Mouse (Mus musculus) bone marrow, adult 2 months (tissue): ENCODE measurements around the gene Ift140. TPM values are rescaled to one million over a fixed set of nuclear protein-coding genes. Genes with fewer than 3 reads are reported as not detected.

ENCODE experiments used
- H3K27ac ChIP-seq: fragments of 200-500 bp; 2 replicates; pipeline ENCODE4 v1.5.1; 2012; ENCODE audit warnings: low read depth, mild to moderate bottlenecking, control low read depth, inconsistent platforms, low read length; ENCODE audit not compliant: control insufficient read depth, poor library complexity, insufficient read depth
- H3K4me1 ChIP-seq: fragments of 200-500 bp; 2 replicates; pipeline ENCODE4 v1.6.1; 2011; ENCODE audit warnings: low read length; ENCODE audit not compliant: control insufficient read depth, insufficient read depth
- H3K4me3 ChIP-seq: fragments of 200-500 bp; replicated peaks from 2 replicates; pipeline ENCODE3; 2011; ENCODE audit warnings: mild to moderate bottlenecking, low read depth, low read length, control low read depth; ENCODE audit not compliant: control insufficient read depth
- CTCF ChIP-seq: fragments of 200-500 bp; IDR thresholded peaks from 2 replicates; pipeline ENCODE4 v1.5.1; 2011; ENCODE audit warnings: low read length, control low read depth; ENCODE audit not compliant: control insufficient read depth, insufficient read depth
- POLR2A ChIP-seq: fragments of 200-500 bp; IDR thresholded peaks from 2 replicates; pipeline ENCODE4 v1.6.1; 2011; ENCODE audit warnings: low read depth, mild to moderate bottlenecking, control low read depth, low read length, borderline replicate concordance; ENCODE audit not compliant: control insufficient read depth
- WGBS: fragments of 180-500 bp; shearing (Covaris S2); methylation state at CpG from one replicate; pipeline ENCODE4 v1.1.7; 2018; 5-methylcytosine and 5-hydroxymethylcytosine counted together
- polyA plus RNA-seq: library from polyadenylated mRNA; stranded (reverse); fragments of >200 nt; gene quantifications from 2 replicates; pipeline ENCODE4 v1.2.4, GENCODE M21; 2011; ENCODE audit warnings: low replicate concordance; ENCODE audit not compliant: missing spikeins, insufficient read depth, insufficient read length

Ift140 gene
- polyA plus RNA-seq, 1 experiment, result 65.1 TPM

DNA sequence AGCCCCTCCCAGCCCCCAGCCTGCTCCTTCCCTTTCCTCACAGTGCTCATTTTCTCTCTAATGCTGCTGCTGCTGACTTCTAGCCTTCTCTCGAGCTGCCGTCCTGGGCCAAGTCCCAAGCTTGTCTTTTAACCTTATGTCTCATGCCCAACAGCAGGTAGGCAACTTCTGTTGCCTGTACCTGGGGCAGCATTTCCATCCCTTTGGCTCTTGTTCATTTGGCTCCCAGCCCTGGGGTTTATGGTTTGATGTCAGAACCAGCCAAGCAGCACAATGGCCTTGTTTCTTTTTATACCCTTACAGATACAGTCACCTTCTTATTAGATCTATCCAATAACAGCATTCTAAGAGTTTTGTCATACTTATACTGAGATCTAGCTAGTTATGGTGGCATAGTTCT is 80.3 kb downstream of the Ift140 start:
- no peak for TF ChIP-seq POLR2A
- TF ChIP-seq CTCF, result no peak
- Histone ChIP-seq H3K4me3 (no peak overlapping the region), H3K4me1 (no peaks in the 10 kb centered on the region; the same call in 1 of the 2 replicates), H3K27ac (no peak overlapping the region)
- 95% methylated on average over 2 of the region's 2 CpGs for WGBS

DNA sequence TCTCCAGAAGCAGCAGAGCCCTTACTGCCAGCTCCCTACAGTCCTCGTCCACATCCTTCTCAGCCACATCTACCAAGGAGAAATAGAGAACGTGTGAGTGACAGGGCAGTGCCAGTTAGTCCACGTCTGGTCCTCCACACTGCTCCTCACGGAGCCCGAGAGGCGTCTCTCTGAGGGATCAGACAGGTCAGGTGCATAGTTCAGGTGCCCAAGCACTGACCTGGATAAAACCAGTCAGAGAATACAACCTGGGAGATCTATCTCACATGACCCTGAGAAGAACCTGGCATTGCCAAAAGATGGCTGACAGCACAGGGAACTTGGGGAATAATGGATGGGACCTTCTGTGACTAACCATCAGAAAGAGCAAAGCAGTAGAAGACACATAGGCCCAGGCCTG is 84.2 kb downstream of the Ift140 start:
- TF ChIP-seq POLR2A (no peak), CTCF (no peak)
- no peak overlapping the region for H3K4me3 ChIP-seq
- WGBS, result 93% methylated on average over 6 of the region's 6 CpGs
- no peaks in the 10 kb centered on the region for H3K4me1 ChIP-seq
- H3K27ac ChIP-seq, result no peak overlapping the region

DNA sequence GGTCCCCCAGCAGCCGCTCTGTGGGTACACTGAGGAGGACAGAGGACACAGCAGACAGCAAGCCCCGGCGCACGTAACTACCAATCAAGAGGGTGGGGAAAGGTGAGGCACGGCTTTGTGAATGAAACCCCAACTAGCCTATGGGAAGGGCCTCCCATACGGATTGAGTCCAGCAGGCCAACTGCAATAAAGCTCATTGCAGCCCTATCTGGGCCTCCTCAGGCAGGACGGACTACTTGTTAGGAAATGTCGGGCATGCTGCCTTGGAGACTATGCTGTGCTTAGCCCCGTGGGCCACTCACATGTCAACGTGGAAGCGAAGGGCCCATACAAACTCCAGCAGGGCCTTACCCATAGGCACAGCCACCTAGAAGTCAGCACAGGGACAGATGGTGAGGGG is 85.5 kb downstream of the Ift140 start:
- WGBS, result 93% methylated on average over 11 of the region's 11 CpGs
- no peaks in the 10 kb centered on the region for H3K4me1 ChIP-seq
- H3K27ac ChIP-seq, result no peak overlapping the region
- no peak overlapping the region for H3K4me3 ChIP-seq
- TF ChIP-seq CTCF (no peak), POLR2A (no peak)

- H3K27ac ChIP-seq, result no peak overlapping the region
- no peak for TF ChIP-seq POLR2A
- no peak for TF ChIP-seq CTCF
- H3K4me3 ChIP-seq, result no peak overlapping the region
- WGBS, result 94% methylated on average over 16 of the region's 16 CpGs
- H3K4me1 ChIP-seq, result no peaks in the 10 kb centered on the region
Measured at GRCm38 (mm10) chr17:25107786-25108185, 91.9 kb downstream of the Ift140 start.

- H3K4me3 ChIP-seq, result no peak overlapping the region
- no peak for TF ChIP-seq POLR2A
- TF ChIP-seq CTCF, result peak; percentile 75
- no peak overlapping the region for H3K27ac ChIP-seq
- 89% methylated on average over 2 of the region's 2 CpGs for WGBS
- H3K4me1 ChIP-seq, result no peaks in the 10 kb centered on the region
Measured at GRCm38 (mm10) chr17:25109578-25109977, 93.7 kb downstream of the Ift140 start.

- TF ChIP-seq CTCF, result no peak
- no peak for TF ChIP-seq POLR2A
- WGBS, result 89% methylated on average over 6 of the region's 6 CpGs
- Histone ChIP-seq H3K4me3 (no peak overlapping the region), H3K27ac (no peak overlapping the region), H3K4me1 (no peaks in the 10 kb centered on the region; the same call in 1 of the 2 replicates)
Measured at GRCm38 (mm10) chr17:25110590-25110989, 94.7 kb downstream of the Ift140 start.

DNA sequence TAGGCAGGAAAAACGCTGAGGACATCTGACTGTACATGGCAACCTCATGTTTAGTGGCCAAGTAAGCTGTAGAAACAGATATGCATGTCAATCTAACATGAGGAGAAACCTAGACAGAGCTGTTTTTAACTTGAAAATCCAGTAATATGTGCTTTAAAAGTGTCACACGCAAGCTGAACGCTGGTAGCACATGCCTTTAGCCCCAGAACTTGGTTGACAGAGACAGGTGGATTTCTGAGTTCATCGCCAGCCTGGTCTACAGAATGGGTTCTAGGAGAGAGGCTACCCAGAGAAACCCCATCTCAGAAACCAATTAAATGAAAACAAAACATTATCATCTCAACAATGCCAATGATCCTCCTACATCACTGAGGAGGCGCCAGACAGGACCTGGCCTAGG is 95.3 kb downstream of the Ift140 start:
- H3K4me3 ChIP-seq, result no peak overlapping the region
- TF ChIP-seq CTCF (no peak), POLR2A (no peak)
- 89% methylated on average over 5 of the region's 5 CpGs for WGBS
- no peak overlapping the region for H3K27ac ChIP-seq
- no peaks in the 10 kb centered on the region; the same call in 1 of the 2 replicates for H3K4me1 ChIP-seq

DNA sequence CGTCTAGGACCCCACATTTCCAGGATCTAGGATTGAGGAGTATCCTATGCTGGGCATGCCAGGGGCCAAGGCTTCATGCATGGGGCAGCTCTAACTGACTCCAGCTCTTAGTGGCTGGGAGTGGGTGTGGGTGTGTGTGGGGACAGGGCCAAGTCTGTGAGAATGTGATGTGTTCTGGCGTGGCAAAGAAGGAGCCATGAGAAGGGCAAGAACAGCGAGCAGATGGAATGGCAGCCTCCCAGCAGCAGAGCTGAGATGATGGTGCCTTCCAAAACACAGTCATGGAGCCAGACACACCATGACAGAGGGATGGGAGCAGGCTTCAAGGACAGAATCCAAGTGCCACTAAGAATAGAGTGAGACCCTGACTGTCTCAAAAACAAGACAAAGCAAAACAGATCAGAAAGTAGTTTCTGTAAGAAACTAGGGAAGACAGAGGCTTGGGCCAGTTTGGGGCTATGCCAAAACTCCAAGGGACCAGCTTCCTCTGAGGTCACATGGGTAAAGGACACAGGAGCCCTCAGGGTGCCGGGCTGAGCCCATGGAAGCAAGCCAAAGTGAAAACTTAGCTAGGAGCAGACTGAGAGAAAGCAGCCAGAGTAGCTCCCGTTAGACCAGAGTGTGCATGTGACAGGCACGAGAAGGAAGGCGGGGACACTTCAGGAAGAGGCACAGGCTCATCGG is 96.0 kb downstream of the Ift140 start:
- WGBS, result 78% methylated on average over 8 of the region's 8 CpGs
- no peak for TF ChIP-seq POLR2A
- no peak for TF ChIP-seq CTCF
- Histone ChIP-seq H3K4me3 (no peak overlapping the region), H3K27ac (no peak overlapping the region), H3K4me1 (no peaks in the 10 kb centered on the region; the same call in 1 of the 2 replicates)
